Mouse (Mus musculus): ENCODE data around the gene Sirt5. TPM values are rescaled to one million over a fixed set of nuclear protein-coding genes. Genes with fewer than 3 reads are reported as not detected.

Sirt5 gene
- polyA plus RNA-seq, 1 experiment from 2014 or later: 35.9 TPM

- no peaks in the 10 kb centered on the region for H3K27me3 ChIP-seq (replicated peaks; ENCODE audit: control insufficient read depth, insufficient read depth, low read length)
- DNase-seq (ENCODE audit: low spot score) (no peak), ATAC-seq (no peak)
- H3K4me1 ChIP-seq (ENCODE audit: control insufficient read depth, insufficient read depth, low read length): no peaks in the 10 kb centered on the region
- no peak overlapping the region for H3K9ac ChIP-seq (ENCODE audit: low read length)
- no peak overlapping the region for H3K27ac ChIP-seq (ENCODE audit: low read depth, low read length)
- H3K4me3 ChIP-seq (ENCODE audit: low read depth, low read length): no peak overlapping the region
- no peaks in the 10 kb centered on the region for H3K36me3 ChIP-seq (ENCODE audit: control insufficient read depth, insufficient read depth, low read length)
- no peak overlapping the region for H3K4me2 ChIP-seq (ENCODE audit: low read length)
- 95% methylated on average over 8 of the region's 8 CpGs for WGBS
- H3K9me3 ChIP-seq (replicated peaks; ENCODE audit: control insufficient read depth, low read length): no peaks in the 10 kb centered on the region
Measured at GRCm38 (mm10) chr13:43338001-43338400, 27.3 kb upstream of the Sirt5 start.

- no peaks in the 10 kb centered on the region for H3K9me3 ChIP-seq (replicated peaks; ENCODE audit: control insufficient read depth, low read length)
- no peak for DNase-seq (ENCODE audit: low spot score)
- no peak overlapping the region for H3K27ac ChIP-seq (ENCODE audit: low read depth, low read length)
- no peak overlapping the region for H3K4me3 ChIP-seq (ENCODE audit: low read depth, low read length)
- no peaks in the 10 kb centered on the region for H3K36me3 ChIP-seq (ENCODE audit: control insufficient read depth, insufficient read depth, low read length)
- 47% methylated on average over 4 of the region's 4 CpGs for WGBS
- no peak overlapping the region for H3K9ac ChIP-seq (ENCODE audit: low read length)
- ATAC-seq: no peak
- no peaks in the 10 kb centered on the region for H3K27me3 ChIP-seq (replicated peaks; ENCODE audit: control insufficient read depth, insufficient read depth, low read length)
- H3K4me1 ChIP-seq (ENCODE audit: control insufficient read depth, insufficient read depth, low read length): no peaks in the 10 kb centered on the region
- no peak overlapping the region for H3K4me2 ChIP-seq (ENCODE audit: low read length)
Measured at GRCm38 (mm10) chr13:43338632-43339031, 26.7 kb upstream of the Sirt5 start.

DNA sequence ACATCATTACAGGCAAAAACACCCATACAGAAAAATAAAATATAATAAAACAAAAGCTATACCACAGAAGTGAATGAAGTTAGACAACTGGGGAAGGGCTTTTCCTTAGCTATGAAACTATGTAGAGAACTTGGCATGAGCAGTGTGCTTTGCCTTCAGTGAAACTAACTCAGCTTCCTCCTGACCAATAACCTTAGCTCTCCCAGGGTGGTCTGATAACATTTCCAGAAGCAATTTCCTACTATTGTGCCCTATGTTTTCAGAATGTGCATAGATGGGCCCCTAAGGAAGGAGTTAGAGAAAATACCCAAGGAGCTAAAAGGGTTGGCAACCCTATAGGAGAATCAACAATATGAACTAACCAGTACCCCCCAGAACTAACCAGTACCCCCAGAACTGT, 18.5 kb upstream of the Sirt5 start:
- Histone ChIP-seq H3K9ac (ENCODE audit: low read length) (no peak overlapping the region), H3K9me3 (replicated peaks; ENCODE audit: control insufficient read depth, low read length) (no peaks in the 10 kb centered on the region), H3K4me3 (ENCODE audit: low read depth, low read length) (no peak overlapping the region), H3K4me2 (ENCODE audit: low read length) (no peak overlapping the region), H3K27me3 (replicated peaks; ENCODE audit: control insufficient read depth, insufficient read depth, low read length) (no peaks in the 10 kb centered on the region), H3K27ac (ENCODE audit: low read depth, low read length) (no peak overlapping the region), H3K4me1 (ENCODE audit: control insufficient read depth, insufficient read depth, low read length) (no peaks in the 10 kb centered on the region), H3K36me3 (ENCODE audit: control insufficient read depth, insufficient read depth, low read length) (no peaks in the 10 kb centered on the region)
- DNase-seq (ENCODE audit: low spot score) (no peak), ATAC-seq (no peak)

DNA sequence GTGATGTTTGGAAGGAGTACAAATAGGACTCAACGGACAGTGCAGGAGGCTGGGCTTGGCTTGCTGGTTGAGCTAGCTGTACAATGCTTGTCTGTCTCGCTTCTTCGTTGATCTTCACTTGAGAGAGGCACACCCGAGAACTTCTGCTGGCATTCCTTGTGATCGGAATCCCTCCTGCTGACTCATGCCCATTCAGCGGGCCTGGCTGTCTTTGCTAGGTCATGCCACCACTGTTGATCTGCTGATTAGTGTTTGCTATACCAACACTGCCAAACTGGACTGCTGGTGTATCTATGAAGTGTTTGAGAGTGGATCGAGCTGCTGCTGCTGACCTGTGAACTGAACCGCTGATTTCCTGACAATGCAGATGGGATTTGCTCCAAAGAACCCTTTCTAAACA, 15.9 kb upstream of the Sirt5 start:
- DNase-seq (ENCODE audit: low spot score) (no peak), ATAC-seq (no peak)
- WGBS: 81% methylated on average over 8 of the region's 8 CpGs
- Histone ChIP-seq H3K4me2 (ENCODE audit: low read length) (no peak overlapping the region), H3K4me3 (ENCODE audit: low read depth, low read length) (no peak overlapping the region), H3K27ac (ENCODE audit: low read depth, low read length) (no peak overlapping the region), H3K9ac (ENCODE audit: low read length) (no peak overlapping the region), H3K27me3 (replicated peaks; ENCODE audit: control insufficient read depth, insufficient read depth, low read length) (no peaks in the 10 kb centered on the region), H3K9me3 (replicated peaks; ENCODE audit: control insufficient read depth, low read length) (no peaks in the 10 kb centered on the region), H3K4me1 (ENCODE audit: control insufficient read depth, insufficient read depth, low read length) (no peaks in the 10 kb centered on the region), H3K36me3 (ENCODE audit: control insufficient read depth, insufficient read depth, low read length) (no peaks in the 10 kb centered on the region)

- Histone ChIP-seq H3K9me3 (replicated peaks; ENCODE audit: control insufficient read depth, low read length) (no peaks in the 10 kb centered on the region), H3K4me3 (ENCODE audit: low read depth, low read length) (no peak overlapping the region), H3K9ac (ENCODE audit: low read length) (no peak overlapping the region), H3K27ac (ENCODE audit: low read depth, low read length) (no peak overlapping the region), H3K27me3 (replicated peaks; ENCODE audit: control insufficient read depth, insufficient read depth, low read length) (no peaks in the 10 kb centered on the region), H3K36me3 (ENCODE audit: control insufficient read depth, insufficient read depth, low read length) (no peaks in the 10 kb centered on the region), H3K4me1 (ENCODE audit: control insufficient read depth, insufficient read depth, low read length) (no peaks in the 10 kb centered on the region), H3K4me2 (ENCODE audit: low read length) (no peak overlapping the region)
- 80% methylated on average over 9 of the region's 9 CpGs for WGBS
- DNase-seq (ENCODE audit: low spot score) (no peak), ATAC-seq (no peak)
Measured at GRCm38 (mm10) chr13:43350489-43351169, 14.7 kb upstream of the Sirt5 start.

DNA sequence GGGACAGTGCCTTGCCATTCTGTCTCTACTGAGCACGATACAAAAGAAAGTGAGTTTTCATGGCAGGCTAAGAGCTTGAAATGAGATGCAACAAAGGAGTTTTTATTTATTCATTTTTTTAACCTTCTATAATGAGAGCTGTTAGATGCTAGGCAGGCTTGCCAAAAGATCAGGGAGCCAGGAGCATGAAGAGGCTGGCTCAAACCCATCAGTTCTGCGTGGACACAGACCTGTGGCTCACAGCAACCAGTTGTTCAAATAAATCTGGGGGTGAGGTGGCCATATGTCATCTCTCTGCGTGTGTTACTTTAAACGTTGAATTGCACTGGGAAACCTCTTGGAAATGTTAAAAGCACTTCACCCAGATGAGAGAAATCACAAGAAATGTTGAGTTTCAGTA, 11.9 kb upstream of the Sirt5 start:
- Histone ChIP-seq H3K9me3 (replicated peaks; ENCODE audit: control insufficient read depth, low read length) (no peaks in the 10 kb centered on the region), H3K9ac (ENCODE audit: low read length) (no peak overlapping the region), H3K4me3 (ENCODE audit: low read depth, low read length) (no peak overlapping the region), H3K4me2 (ENCODE audit: low read length) (no peak overlapping the region), H3K27me3 (replicated peaks; ENCODE audit: control insufficient read depth, insufficient read depth, low read length) (no peaks in the 10 kb centered on the region), H3K4me1 (ENCODE audit: control insufficient read depth, insufficient read depth, low read length) (no peaks in the 10 kb centered on the region), H3K36me3 (ENCODE audit: control insufficient read depth, insufficient read depth, low read length) (no peaks in the 10 kb centered on the region), H3K27ac (ENCODE audit: low read depth, low read length) (no peak overlapping the region)
- 63% methylated on average over 4 of the region's 4 CpGs for WGBS
- DNase-seq (ENCODE audit: low spot score): no peak
- no peak for ATAC-seq

GRCm38 (mm10) chr13:43354362-43354761, 10.9 kb upstream of the Sirt5 start:
- H3K27me3 ChIP-seq (replicated peaks; ENCODE audit: control insufficient read depth, insufficient read depth, low read length): no peaks in the 10 kb centered on the region
- H3K4me3 ChIP-seq (ENCODE audit: low read depth, low read length): no peak overlapping the region
- no peak for DNase-seq (ENCODE audit: low spot score)
- ATAC-seq: no peak
- H3K9me3 ChIP-seq (replicated peaks; ENCODE audit: control insufficient read depth, low read length): no peaks in the 10 kb centered on the region
- no peaks in the 10 kb centered on the region for H3K36me3 ChIP-seq (ENCODE audit: control insufficient read depth, insufficient read depth, low read length)
- H3K9ac ChIP-seq (ENCODE audit: low read length): no peak overlapping the region
- H3K27ac ChIP-seq (ENCODE audit: low read depth, low read length): no peak overlapping the region
- 87% methylated on average over 12 of the region's 12 CpGs for WGBS
- H3K4me1 ChIP-seq (ENCODE audit: control insufficient read depth, insufficient read depth, low read length): no peaks in the 10 kb centered on the region
- H3K4me2 ChIP-seq (ENCODE audit: low read length): no peak overlapping the region

DNA sequence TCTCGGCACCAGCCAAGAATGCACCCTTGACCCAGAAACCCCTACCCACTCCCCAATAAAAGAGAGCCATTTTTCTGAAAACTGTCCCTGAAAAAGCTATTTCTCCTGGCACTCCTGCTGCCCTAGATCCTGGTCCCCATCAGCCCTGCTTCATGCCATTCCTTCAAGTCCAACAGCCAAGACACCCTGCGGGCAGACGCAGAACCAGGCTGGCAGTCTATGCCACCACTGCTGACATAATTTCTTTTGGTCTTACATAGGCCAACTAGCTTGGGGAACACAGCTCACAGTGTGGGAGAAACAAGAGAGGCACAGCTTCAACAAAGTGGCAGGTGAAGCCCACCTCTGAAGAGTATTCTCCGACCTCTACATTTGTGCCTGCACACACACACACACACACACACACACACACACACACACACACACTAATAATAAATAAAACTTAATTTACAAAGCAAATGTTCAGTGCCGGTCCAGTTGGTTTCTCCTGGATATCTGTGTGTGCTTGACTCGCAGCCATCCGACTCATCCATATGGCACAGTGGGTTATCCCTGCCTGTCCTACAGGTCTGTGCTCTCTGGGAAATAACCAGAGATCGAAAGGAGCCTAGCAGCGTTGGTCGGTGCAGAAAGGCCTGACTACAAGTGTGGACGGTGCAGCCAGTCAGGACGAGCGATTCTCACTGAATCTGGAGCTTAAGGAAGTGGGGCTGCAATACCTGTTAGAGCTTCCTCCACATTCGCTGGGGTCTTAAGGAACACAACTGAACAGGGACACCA, 8.8 kb upstream of the Sirt5 start:
- H3K27ac ChIP-seq (ENCODE audit: low read depth, low read length): no peak overlapping the region
- no peak for ATAC-seq
- 88% methylated on average over 14 of the region's 14 CpGs for WGBS

GRCm38 (mm10) chr13:43360534-43360933, 4.8 kb upstream of the Sirt5 start:
- DNase-seq (ENCODE audit: low spot score): no peak
- H3K4me3 ChIP-seq (ENCODE audit: low read depth, low read length): no peak overlapping the region
- no peak for ATAC-seq
- no peaks in the 10 kb centered on the region for H3K4me1 ChIP-seq (ENCODE audit: control insufficient read depth, insufficient read depth, low read length)
- no peak overlapping the region for H3K9ac ChIP-seq (ENCODE audit: low read length)
- WGBS: 72% methylated on average over 6 of the region's 6 CpGs
- no peak overlapping the region for H3K27ac ChIP-seq (ENCODE audit: low read depth, low read length)
- H3K9me3 ChIP-seq (replicated peaks; ENCODE audit: control insufficient read depth, low read length): no peaks in the 10 kb centered on the region
- no peaks in the 10 kb centered on the region for H3K36me3 ChIP-seq (ENCODE audit: control insufficient read depth, insufficient read depth, low read length)
- no peak overlapping the region for H3K4me2 ChIP-seq (ENCODE audit: low read length)
- H3K27me3 ChIP-seq (replicated peaks; ENCODE audit: control insufficient read depth, insufficient read depth, low read length): no peaks in the 10 kb centered on the region

More for the DNA sequence above, 8.8 kb upstream of the Sirt5 start:
- Histone ChIP-seq H3K4me1 (ENCODE audit: control insufficient read depth, insufficient read depth, low read length) (no peaks in the 10 kb centered on the region), H3K4me3 (ENCODE audit: low read depth, low read length) (no peak overlapping the region), H3K9ac (ENCODE audit: low read length) (no peak overlapping the region), H3K9me3 (replicated peaks; ENCODE audit: control insufficient read depth, low read length) (no peaks in the 10 kb centered on the region), H3K27me3 (replicated peaks; ENCODE audit: control insufficient read depth, insufficient read depth, low read length) (no peaks in the 10 kb centered on the region), H3K4me2 (ENCODE audit: low read length) (no peak overlapping the region), H3K36me3 (ENCODE audit: control insufficient read depth, insufficient read depth, low read length) (no peaks in the 10 kb centered on the region)
- no peak for DNase-seq (ENCODE audit: low spot score)
